Mouse (Mus musculus): ENCODE data around the gene Cst7.

The Cst7 gene

GRCm38 (mm10) chr2:150624926-150625325 lies 54.7 kb downstream of the Cst7 start:
- DNase-seq (ENCODE audit: low read depth in 1 of 2, low spot score in 2 of 2) = no peak

- DNase-seq (ENCODE audit: low read depth in 1 of 2, low spot score in 2 of 2) = no peak
Measured at GRCm38 (mm10) chr2:150627140-150627539, 56.9 kb downstream of the Cst7 start.
